Mouse (Mus musculus) liver, embryonic 14.5 days (tissue): ENCODE results near the gene Slc6a11.

Experiments used
- CTCF ChIP-seq: IDR thresholded peaks from 2 replicates; pipeline ENCODE4 v1.5.1; 2016; ENCODE audit warnings: antibody characterized with exemption, low read depth, control low read depth
- EP300 ChIP-seq: IDR thresholded peaks from 2 replicates; pipeline ENCODE4 v1.6.1; 2016; ENCODE audit warnings: antibody characterized with exemption, low read depth

DNA sequence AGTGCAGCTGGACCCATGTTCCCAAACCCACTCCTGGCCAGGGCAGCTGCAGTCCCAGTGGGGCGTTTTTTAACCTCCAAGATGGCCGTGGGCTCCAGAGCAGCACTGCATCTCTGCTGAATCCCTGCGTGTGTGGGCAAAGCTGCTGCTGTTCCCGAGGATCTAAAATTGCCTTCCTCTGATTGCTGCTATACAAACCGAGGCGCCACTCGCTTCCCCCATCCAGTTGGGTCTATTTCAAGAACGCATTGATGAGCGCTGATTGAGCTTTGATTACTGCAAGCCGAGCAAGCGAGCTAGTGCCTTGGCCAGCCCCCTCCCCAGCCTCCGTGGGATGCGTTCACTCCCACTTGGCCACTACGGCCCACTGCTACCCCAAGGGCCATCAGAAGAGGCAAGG, 123.9 kb downstream of the Slc6a11 start:
- TF ChIP-seq CTCF, result no peak
- TF ChIP-seq EP300, result no peak
